Mouse (Mus musculus) forebrain, embryonic 12.5 days (tissue): ENCODE results near the gene Nipbl. TPM values are rescaled to one million over a fixed set of nuclear protein-coding genes. Genes with fewer than 3 reads are reported as not detected.
A peak's percentile ranks its signal among the peaks of the same experiment; 100 is the strongest.

ENCODE experiments used
- ATAC-seq: fragments of 200-750 bp; cut with Nextera tagmentation; 2 replicates; pipeline ENCODE4 v1.8.0; 2017; ENCODE audit warnings: moderate TSS enrichment; ENCODE audit not compliant: low FRiP score
- H3K27ac ChIP-seq: fragments of 300-500 bp; sonication (generic); 2 replicates; pipeline ENCODE4 v1.5.1; 2016; ENCODE audit warnings: mild to moderate bottlenecking
- H3K27me3 ChIP-seq: fragments of 300-500 bp; sonication (generic); 2 replicates; pipeline ENCODE4 v1.6.1; 2016; ENCODE audit warnings: mild to moderate bottlenecking
- H3K36me3 ChIP-seq: fragments of 300-500 bp; sonication (generic); replicated peaks from 2 replicates; pipeline ENCODE4 v1.6.1; 2016; ENCODE audit warnings: mild to moderate bottlenecking
- H3K4me1 ChIP-seq: fragments of 300-500 bp; sonication (generic); 2 replicates; pipeline ENCODE4 v1.6.1; 2016
- H3K4me2 ChIP-seq: fragments of 300-500 bp; sonication (generic); 2 replicates; pipeline ENCODE4 v1.6.1; 2016; ENCODE audit warnings: mild to moderate bottlenecking, moderate library complexity
- H3K4me3 ChIP-seq: fragments of 300-500 bp; sonication (generic); replicated peaks from 2 replicates; pipeline ENCODE4 v1.5.1; 2016; ENCODE audit warnings: mild to moderate bottlenecking
- H3K9ac ChIP-seq: fragments of 300-500 bp; sonication (generic); 2 replicates; pipeline ENCODE4 v1.6.1; 2016; ENCODE audit warnings: mild to moderate bottlenecking
- H3K9me3 ChIP-seq: fragments of 300-500 bp; sonication (generic); 2 replicates; pipeline ENCODE4 v1.6.1; 2016
- WGBS: fragments of 180-500 bp; shearing (Covaris S2); methylation state at CpG from one replicate; pipeline ENCODE4 v1.1.7; 2016; 5-methylcytosine and 5-hydroxymethylcytosine counted together
- polyA plus RNA-seq: library from polyadenylated mRNA; unstranded; fragments of >200 nt; fragmentation: Nextera tagmentation; extraction: Ambion mirVana; gene quantifications from 2 replicates; pipeline ENCODE4 v1.2.1, GENCODE M21; 2016

Gene Nipbl
- polyA plus RNA-seq, 1 experiment from 2014 or later: 25.0 TPM

- H3K9me3 ChIP-seq: no peaks in the 10 kb centered on the region
- ATAC-seq: no peak
- no peak overlapping the region for H3K4me2 ChIP-seq
- no peaks in the 10 kb centered on the region for H3K4me1 ChIP-seq
- no peak overlapping the region for H3K9ac ChIP-seq
- H3K4me3 ChIP-seq: no peak overlapping the region
- H3K27me3 ChIP-seq: no peaks in the 10 kb centered on the region
- 95% methylated on average over 2 of the region's 2 CpGs for WGBS
- H3K36me3 ChIP-seq: peaks cover 62% of the 10 kb centered on the region
- no peak overlapping the region for H3K27ac ChIP-seq
Measured at GRCm38 (mm10) chr15:8324833-8325232, 119.4 kb downstream of the Nipbl start.

- H3K36me3 ChIP-seq: peaks cover 60% of the 10 kb centered on the region
- H3K9ac ChIP-seq: no peak overlapping the region
- WGBS: 94% methylated on average over 4 of the region's 4 CpGs
- H3K27ac ChIP-seq: no peak overlapping the region
- ATAC-seq: no peak
- H3K9me3 ChIP-seq: no peaks in the 10 kb centered on the region
- no peaks in the 10 kb centered on the region for H3K27me3 ChIP-seq
- H3K4me2 ChIP-seq: no peak overlapping the region
- H3K4me3 ChIP-seq: no peak overlapping the region
- no peaks in the 10 kb centered on the region for H3K4me1 ChIP-seq
Measured at GRCm38 (mm10) chr15:8324061-8324460, 120.2 kb downstream of the Nipbl start.

DNA sequence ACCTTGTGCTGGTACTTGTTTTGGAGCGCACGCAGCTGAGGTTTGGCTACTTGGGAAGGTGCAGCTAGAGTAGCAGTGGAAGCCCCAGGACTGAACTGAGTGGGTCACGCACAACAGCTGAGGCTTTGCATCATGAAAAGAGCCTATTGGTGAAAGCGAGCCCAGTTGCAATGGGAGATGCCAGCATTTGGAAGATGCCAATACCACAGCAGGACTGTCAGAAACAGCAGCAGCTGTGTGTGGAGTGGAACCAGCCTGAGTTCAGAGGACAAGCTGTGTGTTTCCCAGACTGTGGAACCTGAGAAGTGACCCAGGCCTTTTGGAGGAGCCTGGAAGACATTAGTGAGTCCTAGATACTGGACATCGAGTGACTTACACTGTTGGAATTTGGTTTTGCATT, 122.8 kb downstream of the Nipbl start:
- Histone ChIP-seq H3K27ac (no peak overlapping the region), H3K4me1 (no peaks in the 10 kb centered on the region), H3K4me2 (no peak overlapping the region), H3K9ac (no peak overlapping the region), H3K27me3 (no peaks in the 10 kb centered on the region), H3K9me3 (no peaks in the 10 kb centered on the region), H3K4me3 (no peak overlapping the region), H3K36me3 (peaks cover 55% of the 10 kb centered on the region)
- WGBS: 92% methylated on average over 5 of the region's 5 CpGs
- ATAC-seq: no peak

DNA sequence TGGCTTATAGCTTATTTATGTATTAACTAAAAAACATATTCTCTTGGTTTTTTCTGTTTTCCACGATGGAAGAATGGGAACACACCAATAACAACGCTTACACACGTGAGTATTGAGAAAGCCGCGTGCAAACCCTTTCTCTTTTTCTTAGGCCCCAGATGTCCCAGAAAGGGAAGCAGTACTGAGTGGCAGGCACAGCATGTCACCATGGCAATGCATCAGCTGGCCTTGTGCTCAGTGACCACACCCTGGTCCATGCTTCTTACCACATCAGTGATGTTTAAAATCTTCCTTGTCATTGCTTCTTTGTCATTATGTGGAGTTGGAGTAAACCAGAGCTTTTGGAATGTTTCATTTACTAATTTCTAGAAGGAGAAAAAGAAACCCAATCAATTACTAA, 125.1 kb downstream of the Nipbl start:
- Histone ChIP-seq H3K27me3 (no peaks in the 10 kb centered on the region), H3K4me2 (no peak overlapping the region), H3K9me3 (no peaks in the 10 kb centered on the region), H3K36me3 (peaks cover 44% of the 10 kb centered on the region), H3K4me3 (no peak overlapping the region), H3K4me1 (no peaks in the 10 kb centered on the region), H3K27ac (no peak overlapping the region), H3K9ac (no peak overlapping the region)
- 94% methylated on average over 5 of the region's 5 CpGs for WGBS
- no peak for ATAC-seq

DNA sequence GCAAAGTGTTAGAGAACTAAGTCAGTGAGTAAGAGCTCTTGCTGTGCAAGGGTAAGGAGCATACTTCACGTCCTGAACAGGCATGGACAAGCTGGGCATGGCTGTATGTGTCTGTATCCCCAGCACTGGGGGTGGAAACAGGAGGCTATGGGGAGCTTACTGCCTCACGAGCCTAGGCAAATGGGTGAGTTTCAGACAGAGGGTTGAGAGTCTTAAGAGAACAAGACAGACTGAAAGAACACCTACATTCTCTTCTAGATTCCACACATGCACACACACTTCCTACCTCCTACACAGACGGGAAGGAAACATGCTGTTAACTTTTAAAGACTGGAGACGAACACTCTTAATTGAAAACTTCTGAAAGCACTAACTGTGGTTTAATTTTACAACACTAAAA, 126.9 kb downstream of the Nipbl start:
- no peak for ATAC-seq
- H3K9me3 ChIP-seq: no peaks in the 10 kb centered on the region
- no peak overlapping the region for H3K9ac ChIP-seq
- no peak overlapping the region for H3K4me3 ChIP-seq
- no peak overlapping the region for H3K4me2 ChIP-seq
- peaks cover 43% of the 10 kb centered on the region for H3K36me3 ChIP-seq
- H3K4me1 ChIP-seq: no peaks in the 10 kb centered on the region
- no peaks in the 10 kb centered on the region for H3K27me3 ChIP-seq
- H3K27ac ChIP-seq: no peak overlapping the region
- 95% methylated on average over 4 of the region's 4 CpGs for WGBS

- no peaks in the 10 kb centered on the region for H3K4me1 ChIP-seq
- no peak for ATAC-seq
- H3K9ac ChIP-seq: no peak overlapping the region
- H3K36me3 ChIP-seq: peaks cover 61% of the 10 kb centered on the region
- H3K27me3 ChIP-seq: no peaks in the 10 kb centered on the region
- H3K9me3 ChIP-seq: no peaks in the 10 kb centered on the region
- H3K4me3 ChIP-seq: no peak overlapping the region
- no peak overlapping the region for H3K27ac ChIP-seq
- WGBS: 96% methylated on average over 1 of the region's 1 CpGs
- no peak overlapping the region for H3K4me2 ChIP-seq
Measured at GRCm38 (mm10) chr15:8305474-8305873, 138.8 kb downstream of the Nipbl start.

GRCm38 (mm10) chr15:8302944-8303343, 141.3 kb downstream of the Nipbl start:
- H3K27ac ChIP-seq: no peak overlapping the region
- H3K4me1 ChIP-seq: no peaks in the 10 kb centered on the region
- WGBS: 94% methylated on average over 10 of the region's 10 CpGs

GRCm38 (mm10) chr15:8294150-8294549, 150.1 kb downstream of the Nipbl start:
- H3K9ac ChIP-seq: no peak overlapping the region
- peaks cover 72% of the 10 kb centered on the region for H3K36me3 ChIP-seq
- H3K4me1 ChIP-seq: no peaks in the 10 kb centered on the region
- 99% methylated on average over 6 of the region's 6 CpGs for WGBS
- H3K4me3 ChIP-seq: no peak overlapping the region
- no peaks in the 10 kb centered on the region for H3K9me3 ChIP-seq
- no peak overlapping the region for H3K4me2 ChIP-seq
- no peak for ATAC-seq
- no peaks in the 10 kb centered on the region for H3K27me3 ChIP-seq
- no peak overlapping the region for H3K27ac ChIP-seq

More at GRCm38 (mm10) chr15:8302944-8303343, 141.3 kb downstream of the Nipbl start:
- no peak overlapping the region for H3K4me3 ChIP-seq
- H3K36me3 ChIP-seq: peaks cover 70% of the 10 kb centered on the region
- H3K27me3 ChIP-seq: no peaks in the 10 kb centered on the region
- H3K9ac ChIP-seq: no peak overlapping the region
- H3K9me3 ChIP-seq: no peaks in the 10 kb centered on the region
- no peak overlapping the region for H3K4me2 ChIP-seq
- no peak for ATAC-seq

DNA sequence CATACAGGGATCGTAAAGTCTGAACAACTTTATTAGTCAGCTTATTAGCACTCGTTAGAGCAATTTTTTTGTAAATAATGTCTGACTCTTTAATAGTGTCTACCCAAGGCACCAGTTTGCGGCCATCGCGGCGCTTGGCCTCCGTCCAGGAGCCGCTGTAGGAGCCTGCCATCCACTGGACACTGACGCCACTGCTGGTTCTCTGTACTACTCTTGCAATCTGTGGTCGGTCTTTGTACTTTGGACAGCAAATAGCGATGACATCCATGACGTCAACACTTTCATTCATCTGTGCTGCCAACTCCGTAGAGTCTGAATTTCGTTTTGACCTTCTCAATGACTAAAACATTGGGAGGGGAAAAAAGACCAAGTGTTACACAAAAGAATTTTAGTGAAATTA, 153.0 kb downstream of the Nipbl start:
- Histone ChIP-seq H3K36me3 (peaks cover 52% of the 10 kb centered on the region), H3K27ac (no peak overlapping the region), H3K4me1 (no peaks in the 10 kb centered on the region), H3K9me3 (no peaks in the 10 kb centered on the region), H3K27me3 (no peaks in the 10 kb centered on the region), H3K4me2 (no peak overlapping the region), H3K4me3 (no peak overlapping the region), H3K9ac (no peak overlapping the region)
- 91% methylated on average over 14 of the region's 14 CpGs for WGBS
- no peak for ATAC-seq

DNA sequence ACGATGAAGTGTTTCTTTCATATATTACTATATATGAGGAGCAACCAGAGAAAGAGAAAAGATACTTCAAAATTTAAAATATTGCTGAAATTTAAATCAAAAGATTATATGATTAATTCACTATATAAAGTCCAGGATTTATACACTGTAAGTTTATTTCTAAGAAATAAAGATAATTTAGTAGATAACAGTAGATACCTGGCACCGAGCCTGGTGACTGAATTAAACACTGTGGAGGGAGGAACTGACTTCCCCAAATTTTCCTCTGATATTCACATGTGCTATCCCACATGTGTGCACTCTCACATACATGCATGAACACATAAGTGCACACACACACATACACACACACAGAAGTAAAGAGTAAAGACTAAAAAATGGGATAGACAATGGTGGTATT, 162.1 kb downstream of the Nipbl start:
- 98% methylated on average over 2 of the region's 2 CpGs for WGBS
- no peak overlapping the region for H3K27ac ChIP-seq

DNA sequence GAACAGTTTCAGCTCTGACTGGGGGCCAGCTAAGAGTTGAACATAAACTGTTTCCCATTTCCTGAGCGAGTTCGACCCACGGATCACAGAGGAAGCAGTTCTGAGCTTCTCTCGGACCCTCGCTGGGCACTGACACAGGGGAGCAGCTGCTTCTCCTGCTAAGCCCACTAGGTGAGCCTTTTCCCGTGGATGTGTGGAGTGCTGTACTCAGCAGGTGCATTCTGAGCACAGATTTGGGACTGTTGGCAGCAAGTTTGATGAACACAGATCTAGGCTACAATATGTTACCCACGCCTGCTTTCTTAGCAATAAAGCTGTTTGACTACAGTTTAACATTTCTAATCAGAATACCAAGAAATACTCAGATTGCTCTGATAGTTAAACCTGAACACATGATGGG, 162.6 kb downstream of the Nipbl start:
- H3K4me1 ChIP-seq: peaks cover 3% of the 10 kb centered on the region; the same call in 1 of the 2 replicates
- H3K27ac ChIP-seq: no peak overlapping the region
- no peaks in the 10 kb centered on the region for H3K9me3 ChIP-seq
- no peaks in the 10 kb centered on the region for H3K36me3 ChIP-seq
- WGBS: 84% methylated on average over 7 of the region's 7 CpGs
- no peaks in the 10 kb centered on the region for H3K27me3 ChIP-seq
- no peak overlapping the region for H3K4me2 ChIP-seq
- H3K4me3 ChIP-seq: no peak overlapping the region
- ATAC-seq: no peak
- no peak overlapping the region for H3K9ac ChIP-seq

More for the DNA sequence above, 162.1 kb downstream of the Nipbl start:
- ATAC-seq: no peak
- Histone ChIP-seq H3K4me2 (no peak overlapping the region), H3K4me1 (peaks cover 3% of the 10 kb centered on the region; the same call in 1 of the 2 replicates), H3K9ac (no peak overlapping the region), H3K4me3 (no peak overlapping the region), H3K27me3 (no peaks in the 10 kb centered on the region), H3K36me3 (no peaks in the 10 kb centered on the region), H3K9me3 (no peaks in the 10 kb centered on the region)

DNA sequence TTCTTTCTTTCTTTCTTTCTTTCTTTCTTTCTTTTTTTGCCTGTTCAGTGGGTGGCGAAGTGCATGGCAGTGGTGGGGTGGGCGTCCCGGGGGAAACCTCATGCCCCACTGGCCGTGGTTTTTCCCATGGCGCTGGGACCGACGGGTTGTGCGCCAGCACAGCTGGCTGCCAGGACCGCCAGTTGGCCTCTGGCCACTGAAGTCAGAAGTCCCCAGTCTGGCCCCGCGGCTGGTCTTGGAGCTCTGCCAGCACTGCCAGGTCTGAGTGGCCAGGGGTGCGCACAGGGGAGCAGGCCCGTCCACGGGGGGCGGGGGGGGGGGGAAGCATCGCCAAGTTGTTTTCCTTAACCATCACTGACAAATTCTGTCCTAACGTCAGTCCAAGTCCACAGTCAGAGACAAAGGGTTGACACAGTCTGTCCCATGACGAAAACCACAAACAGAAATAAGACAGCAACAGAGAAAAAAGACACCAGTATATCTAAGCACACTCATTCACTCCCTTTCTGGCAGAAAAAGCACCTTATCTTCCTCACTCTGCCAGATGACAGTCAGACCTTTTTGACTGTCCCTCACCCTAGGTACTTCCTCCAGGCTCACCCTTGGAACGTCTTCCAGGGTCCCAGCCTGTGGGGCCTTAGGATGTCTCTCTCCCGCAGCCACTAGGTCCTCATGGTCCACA, 164.2 kb downstream of the Nipbl start:
- Histone ChIP-seq H3K9me3 (no peaks in the 10 kb centered on the region), H3K4me2 (peak overlapping the region; percentile 38), H3K4me3 (peak overlapping the region; percentile 7; the same call in 1 of the 2 replicates), H3K9ac (no peak overlapping the region), H3K4me1 (peaks cover 3% of the 10 kb centered on the region; the same call in 1 of the 2 replicates), H3K36me3 (no peaks in the 10 kb centered on the region), H3K27ac (no peak overlapping the region), H3K27me3 (no peaks in the 10 kb centered on the region)
- peak; percentile 63; the same call in 1 of the 2 replicates for ATAC-seq
- 81% methylated on average over 20 of the region's 20 CpGs for WGBS

DNA sequence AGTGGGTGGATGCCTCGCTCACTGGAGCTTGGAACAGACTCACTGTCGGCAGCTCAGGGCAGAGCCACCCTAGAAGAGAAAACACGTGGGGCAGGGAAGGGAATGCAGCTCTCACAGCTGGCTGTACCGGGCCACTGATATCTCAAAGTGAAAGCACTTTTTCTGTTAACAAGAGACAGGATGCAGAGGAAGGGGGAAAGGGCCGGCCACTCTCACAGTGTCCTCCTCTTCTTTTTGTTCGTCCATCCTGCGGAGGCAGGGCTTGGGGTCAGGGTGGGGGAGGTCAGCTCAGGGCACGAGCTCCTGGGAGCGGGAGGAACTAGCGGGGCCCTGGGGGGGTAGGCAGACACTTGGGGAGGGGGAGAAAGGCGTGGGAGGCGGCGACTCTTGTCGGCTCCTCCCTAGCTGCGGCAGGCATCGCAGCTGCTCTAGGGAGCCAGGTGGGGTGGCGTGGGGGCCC, 164.9 kb downstream of the Nipbl start:
- Histone ChIP-seq H3K9me3 (no peaks in the 10 kb centered on the region), H3K27ac (no peak overlapping the region), H3K4me1 (peaks cover 3% of the 10 kb centered on the region; the same call in 1 of the 2 replicates), H3K36me3 (peaks cover 5% of the 10 kb centered on the region; the same call in 1 of the 2 replicates), H3K4me3 (peak overlapping the region; percentile 24), H3K27me3 (no peaks in the 10 kb centered on the region), H3K9ac (no peak overlapping the region), H3K4me2 (peak overlapping the region; percentile 49)
- 49% methylated on average over 17 of the region's 17 CpGs for WGBS
- ATAC-seq: 0 out of 2 replicates have a peak, but pooled peaks have one; percentile 46
